Mouse (Mus musculus): ENCODE results near the gene Ckap2l.

The Ckap2l gene

DNA sequence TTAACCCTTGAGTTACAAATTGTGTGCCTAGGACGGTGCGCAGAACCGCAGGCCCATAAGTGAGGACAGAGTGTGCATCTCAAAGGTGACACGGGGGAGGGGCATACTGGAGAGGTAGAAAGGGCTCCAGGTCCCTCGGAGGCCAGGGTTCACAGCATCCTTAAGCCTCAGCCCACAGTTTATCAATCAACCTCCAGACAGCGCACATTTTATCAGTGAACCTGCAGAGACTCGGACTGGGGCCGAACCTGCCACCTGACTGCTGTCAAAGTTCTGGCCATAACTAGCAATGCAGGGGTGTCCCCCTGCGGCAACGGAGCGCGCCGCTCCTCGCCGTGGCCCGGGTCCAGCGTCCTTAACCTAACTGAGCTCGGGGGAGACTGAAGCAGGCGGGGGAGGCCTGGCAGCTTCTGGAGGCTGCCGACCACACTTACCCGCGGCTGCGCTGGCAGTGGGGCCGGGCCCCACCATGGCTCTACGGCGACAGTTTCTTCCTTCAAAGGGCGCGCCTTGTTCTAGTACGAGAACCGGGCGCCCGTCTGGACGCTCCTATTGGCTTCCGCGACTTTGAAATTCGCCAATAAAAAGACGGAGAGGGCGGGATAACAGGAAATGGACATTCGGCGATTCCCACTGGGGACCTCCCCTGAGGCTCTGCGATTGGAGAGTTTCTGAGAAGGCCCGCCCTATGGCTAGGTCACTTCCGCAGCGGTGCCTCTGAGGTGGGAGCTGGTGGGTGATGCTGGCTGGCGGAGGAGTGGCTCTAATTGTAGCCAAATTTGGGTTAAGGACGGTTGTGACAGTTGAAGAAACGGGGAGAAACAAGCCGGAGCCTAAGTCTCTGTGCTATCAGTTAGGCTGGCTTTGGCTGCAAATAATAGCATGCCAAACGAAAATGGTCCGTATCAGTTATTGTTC, at the start of gene Ckap2l:
Gene Ckap2l, minus strand, starts transcription at position 542 of the 918 bp plus-strand sequence.
- DNase-seq (ENCODE audit: extremely low spot score): peak; percentile 97

DNA sequence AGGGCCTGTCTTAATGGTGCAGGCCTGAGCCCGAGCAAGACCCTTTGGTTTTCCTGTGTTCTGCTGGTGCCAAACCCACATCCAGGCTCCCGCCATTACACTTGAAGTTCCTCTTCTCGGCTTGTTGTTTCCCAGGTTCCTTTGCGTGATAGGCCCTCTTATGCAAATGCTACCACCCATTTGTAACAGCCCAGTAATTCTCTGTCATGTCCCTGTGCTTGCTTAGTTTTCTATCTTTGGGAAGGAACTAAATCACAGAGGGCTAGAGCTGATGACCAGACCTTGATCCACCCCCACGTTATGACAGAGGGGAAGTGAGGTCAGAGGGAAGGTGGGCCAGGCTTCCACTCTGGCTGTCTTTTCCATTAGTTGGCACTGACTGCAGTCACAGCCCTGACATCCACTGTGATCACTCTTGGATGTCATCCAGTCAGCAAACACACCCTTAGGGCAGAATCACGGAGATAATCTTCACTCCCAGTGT, 41.2 kb upstream of the Ckap2l start:
- no peak for DNase-seq (ENCODE audit: extremely low spot score)

DNA sequence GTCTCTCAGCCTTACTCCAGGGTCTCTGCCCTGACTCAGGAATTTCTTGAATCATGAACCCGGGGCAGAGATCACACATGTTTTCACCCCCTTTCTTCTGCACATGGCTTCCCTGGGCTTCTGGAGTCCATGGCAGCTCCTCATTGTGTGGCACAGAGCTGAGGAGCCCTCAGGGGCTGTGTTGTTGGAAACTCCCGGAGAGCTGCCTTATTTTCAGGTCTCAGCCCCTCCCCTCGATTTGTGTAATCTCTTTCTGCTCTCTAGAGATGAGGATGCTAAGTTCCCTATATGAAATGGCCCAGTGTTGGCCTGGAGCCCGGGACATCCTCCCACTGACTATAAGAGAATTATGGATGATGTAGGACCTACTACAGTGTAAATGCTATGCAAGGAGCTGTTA, 36.5 kb upstream of the Ckap2l start:
- no peak for DNase-seq (ENCODE audit: extremely low spot score)

DNA sequence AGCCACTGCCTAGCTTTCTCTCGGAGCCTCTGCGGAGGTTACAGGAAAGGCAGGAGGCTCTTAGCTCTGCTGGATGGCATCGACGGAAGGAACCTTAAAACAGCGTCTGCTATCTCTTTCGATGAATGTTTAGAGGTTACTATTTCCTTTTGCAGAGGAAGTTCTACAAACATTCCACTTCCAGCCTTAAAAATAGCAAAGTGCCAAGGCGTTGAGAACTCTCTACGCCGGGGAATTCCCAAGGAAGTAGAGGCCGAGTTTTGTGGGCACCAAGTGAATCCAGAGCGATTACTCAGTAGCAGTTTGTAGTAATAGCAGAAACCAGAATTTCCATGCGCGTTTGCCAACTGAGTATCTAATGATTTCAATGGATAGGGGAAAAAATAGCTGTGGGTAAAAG, 33.5 kb upstream of the Ckap2l start:
- no peak for DNase-seq (ENCODE audit: extremely low spot score)

DNA sequence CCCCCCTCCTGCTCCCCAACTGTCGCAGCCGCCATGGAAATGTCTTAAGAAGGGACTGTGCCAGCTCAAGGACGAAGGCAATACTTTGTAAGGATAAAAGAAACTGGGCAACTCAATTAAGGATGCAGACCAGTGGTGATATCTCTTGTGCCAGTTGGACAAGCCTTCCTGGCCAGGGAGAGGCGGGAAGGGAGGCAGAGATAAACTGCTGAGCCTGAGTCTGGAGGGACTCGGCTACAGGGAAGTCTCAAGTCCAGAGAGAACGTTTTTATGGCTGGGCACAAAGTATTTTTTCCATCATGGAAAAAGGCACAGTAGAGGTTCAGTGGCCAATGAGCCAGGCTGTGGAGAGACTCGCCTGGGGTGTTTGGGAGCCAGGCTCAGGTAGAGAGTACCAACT, 33.0 kb upstream of the Ckap2l start:
- no peak for DNase-seq (ENCODE audit: extremely low spot score)

DNA sequence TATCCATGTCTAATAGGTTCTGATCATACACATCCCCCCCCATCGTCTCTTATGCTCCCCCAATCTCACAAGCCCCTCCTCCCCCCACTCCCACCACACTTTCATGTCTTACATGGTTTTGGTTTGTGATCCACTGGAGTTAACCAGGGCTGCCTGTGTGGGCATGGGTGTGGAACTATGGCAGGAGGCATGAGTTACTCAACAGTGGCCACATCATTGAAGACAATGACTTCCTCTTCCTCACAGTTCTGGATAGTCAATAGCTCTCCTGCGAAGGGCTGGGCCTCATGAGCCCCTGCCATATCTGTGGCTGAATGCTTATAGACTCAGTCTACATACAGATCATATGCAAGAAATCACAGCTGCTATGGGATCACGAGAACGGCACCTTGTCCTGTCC, 31.2 kb upstream of the Ckap2l start:
- no peak for DNase-seq (ENCODE audit: extremely low spot score)

DNA sequence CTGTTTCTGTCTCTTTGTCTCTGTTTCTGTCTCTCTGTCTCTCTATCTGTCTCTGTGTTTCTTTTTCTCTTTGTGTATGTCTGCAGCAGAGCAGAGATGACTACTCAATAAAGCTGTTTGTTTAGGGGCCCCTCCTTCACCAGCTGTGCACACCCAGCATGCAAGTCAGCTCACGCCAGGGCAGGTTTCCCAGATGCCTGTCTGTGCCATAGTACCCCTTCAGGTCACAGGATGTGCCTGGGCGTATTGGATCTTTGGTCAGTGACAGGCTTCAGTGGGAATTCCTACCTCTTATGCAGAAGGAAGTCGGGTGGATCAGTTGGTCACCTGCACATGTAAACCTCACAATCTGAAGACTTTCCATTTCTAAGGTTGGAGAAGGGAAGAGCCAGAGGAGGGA, 27.2 kb upstream of the Ckap2l start:
- DNase-seq (ENCODE audit: extremely low spot score): no peak

DNA sequence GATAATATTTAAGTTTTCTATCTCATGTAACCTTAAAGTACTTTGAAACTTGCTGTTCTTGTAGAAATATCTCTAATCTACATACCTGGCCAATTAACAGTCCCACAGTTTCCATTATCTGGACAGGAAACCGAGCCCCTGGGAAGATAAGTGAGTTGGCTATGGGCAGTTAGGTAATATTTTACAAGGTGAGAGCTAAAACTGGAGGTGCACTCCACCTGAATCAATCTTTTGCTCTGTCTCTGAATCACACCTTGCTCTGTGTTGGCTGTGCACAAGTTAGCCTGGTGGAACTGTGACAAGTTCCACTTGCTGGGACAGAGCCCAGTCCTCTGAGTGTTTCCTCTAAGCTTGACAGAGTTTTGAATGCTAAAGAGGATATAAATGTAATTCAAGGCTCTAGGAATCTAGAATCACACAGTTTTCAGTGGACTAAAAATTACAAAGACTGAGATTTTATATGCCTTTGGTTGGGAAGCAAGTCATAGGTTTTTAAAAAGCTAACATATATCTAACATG, 25.2 kb upstream of the Ckap2l start:
- DNase-seq (ENCODE audit: extremely low spot score): no peak

DNA sequence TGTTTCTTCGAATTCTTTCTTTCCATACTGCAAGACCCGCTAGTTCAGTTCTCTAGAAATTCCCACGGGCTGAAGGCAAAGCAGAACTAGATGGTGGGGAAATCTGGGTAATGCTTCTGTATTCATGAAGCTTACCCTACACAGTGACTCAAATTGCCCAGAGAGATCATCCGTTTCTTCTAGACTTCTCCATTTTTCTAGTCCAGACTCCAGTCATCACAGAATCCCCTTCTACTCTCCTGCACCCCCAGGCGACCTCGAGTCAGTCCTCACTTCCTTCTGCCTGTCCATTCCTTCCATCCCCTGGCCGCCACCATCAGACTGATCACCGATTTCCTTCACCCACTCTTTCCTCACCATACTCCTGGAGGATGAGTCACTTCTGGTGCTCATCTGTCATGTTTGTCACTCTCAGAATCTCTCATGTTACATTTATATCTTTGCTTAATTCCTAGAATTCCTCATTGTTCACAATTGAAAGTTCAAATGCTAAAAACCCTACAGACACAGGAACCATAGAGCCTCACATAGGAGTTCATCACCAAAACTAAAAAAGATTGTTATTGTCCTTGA, 23.1 kb upstream of the Ckap2l start:
- DNase-seq (ENCODE audit: extremely low spot score): no peak

DNA sequence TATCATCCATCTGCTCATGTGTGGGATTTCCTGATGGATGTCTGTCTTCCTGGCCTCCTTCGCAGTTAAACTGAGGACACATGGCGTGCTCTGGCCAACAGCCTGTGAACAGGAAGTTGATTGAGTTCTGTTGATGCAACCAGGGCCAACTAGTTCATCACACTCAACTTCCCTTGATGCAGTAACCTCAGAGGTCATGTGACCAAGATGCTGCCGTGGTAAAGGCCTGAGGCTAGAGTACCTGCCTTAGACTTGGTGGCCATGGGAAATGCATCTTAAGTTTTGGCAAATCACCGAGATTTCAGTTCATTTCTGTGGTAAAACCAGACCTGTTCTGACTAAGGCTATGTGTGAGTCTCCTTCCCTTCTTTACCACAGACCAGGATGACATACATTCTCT, 18.8 kb upstream of the Ckap2l start:
- no peak for DNase-seq (ENCODE audit: extremely low spot score)

DNA sequence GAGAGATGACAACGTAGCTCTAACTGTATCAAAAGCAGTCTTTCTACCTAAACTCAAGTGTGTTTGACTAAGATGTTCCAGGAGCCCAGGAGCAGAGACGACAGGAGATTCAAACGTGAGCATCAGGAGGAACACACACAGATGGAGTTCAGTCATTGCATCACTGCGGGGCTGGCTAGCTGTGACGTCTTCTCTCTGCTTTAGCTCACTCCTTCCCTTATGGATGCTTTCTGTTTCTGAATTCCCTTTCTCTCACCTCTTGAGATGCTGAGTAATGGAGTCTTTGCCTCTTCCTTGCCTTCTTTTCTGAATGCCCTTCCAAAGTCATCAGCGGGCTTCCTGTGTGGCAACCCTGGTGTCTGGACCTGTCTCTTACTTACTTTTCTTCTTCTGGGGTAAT, 17.9 kb upstream of the Ckap2l start:
- DNase-seq (ENCODE audit: extremely low spot score): no peak

DNA sequence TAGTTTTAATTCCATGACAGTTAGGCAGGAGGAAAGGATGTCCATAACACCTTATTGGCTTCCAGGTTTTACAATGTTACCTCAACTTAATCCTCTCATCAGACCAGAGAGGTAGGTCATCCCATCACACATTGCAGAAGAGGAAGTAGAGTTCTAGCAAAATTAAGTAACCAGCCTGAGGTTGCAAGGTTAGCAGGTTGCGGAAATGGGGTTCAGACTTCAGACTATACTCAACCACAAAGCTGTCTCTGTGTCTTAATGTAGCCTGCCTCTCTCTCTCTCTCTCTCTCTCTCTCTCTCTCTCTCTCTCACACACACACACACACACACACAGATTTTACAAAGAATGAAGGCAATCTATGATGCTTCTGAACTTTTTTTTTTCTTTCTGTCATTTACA, 16.9 kb upstream of the Ckap2l start:
- no peak for DNase-seq (ENCODE audit: extremely low spot score)

DNA sequence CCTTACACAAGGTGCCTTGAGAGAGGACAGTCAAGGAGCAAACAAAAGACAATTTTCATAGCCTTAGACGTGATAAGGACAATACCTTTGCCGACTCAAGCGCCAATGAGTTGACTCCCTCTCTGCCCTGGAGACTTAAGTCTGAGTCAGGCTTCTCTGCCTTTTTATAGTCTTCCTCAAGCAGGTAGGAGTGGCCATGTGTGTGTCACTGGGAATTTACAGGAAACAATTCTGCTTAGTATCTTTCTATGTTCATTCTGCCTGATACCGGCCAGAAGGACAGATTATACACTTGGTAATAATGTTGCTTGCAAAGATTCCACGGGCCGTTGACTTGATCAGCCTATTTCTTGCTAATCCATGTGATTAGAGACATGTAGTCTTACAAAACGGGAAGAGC, 12.8 kb upstream of the Ckap2l start, which contains the start of gene Il1a:
Gene Il1a, minus strand, starts transcription at position 137 of the 400 bp plus-strand sequence.
- no peak for DNase-seq (ENCODE audit: extremely low spot score)

DNA sequence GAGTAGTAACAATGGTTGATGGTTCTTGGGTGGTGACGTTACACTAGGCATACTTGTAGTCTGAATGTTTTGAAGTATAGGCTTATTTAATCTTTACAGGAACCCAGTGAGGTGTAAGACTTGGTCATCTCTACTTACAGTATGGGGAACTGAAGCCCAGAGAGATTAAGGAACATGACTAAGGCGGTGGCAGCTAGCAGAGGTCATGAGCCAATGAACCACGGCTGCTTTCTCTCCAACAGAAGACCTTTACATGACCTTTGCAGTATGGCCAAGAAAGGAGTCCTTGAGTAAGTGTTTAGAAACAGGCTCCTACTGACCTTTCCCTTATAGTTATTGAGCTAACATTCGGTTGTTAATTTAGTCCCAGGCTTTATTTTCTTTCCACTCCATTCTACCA, 9.0 kb upstream of the Ckap2l start:
- DNase-seq (ENCODE audit: extremely low spot score): no peak

DNA sequence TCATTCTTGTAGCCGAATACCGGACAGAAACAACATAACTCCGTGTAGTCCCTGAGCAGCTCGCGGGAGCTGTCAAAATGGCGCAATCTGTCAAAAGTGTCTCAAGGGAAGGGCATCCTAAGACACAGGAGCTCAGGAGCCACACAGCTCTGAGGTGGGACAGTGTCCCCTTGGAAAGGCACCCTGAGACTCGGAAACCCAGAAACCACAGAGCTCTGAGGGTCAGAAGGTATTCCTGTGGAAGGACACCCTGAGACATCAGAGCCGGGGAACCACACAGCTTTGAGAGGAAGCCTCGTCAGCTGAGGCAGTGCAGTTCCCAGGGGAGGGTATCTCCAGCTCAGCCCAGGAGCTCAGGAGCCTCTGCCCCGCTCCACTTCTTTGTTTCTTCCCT, 574 bp upstream of the Ckap2l start:
- no peak for DNase-seq (ENCODE audit: extremely low spot score)

DNA sequence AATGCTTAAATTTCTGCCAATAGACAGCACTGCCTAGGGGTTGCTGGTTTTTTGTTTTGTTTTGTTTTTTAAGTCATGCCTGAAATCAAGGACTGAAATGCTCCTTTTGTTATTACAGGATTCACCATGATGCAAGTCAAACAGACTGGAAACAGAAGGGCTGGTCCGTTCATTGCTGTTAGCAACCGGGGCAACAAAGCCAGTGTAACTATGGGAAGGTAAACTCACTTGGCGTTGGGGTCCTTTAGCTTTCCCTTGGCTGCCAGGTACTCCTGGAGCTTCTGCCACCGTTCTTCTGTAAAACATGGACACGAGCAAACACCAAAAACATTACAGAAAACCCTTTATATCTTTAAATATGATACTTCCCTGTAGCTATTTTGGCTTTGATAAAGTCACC, 926 bp downstream of the Ckap2l start:
- DNase-seq (ENCODE audit: extremely low spot score): no peak

DNA sequence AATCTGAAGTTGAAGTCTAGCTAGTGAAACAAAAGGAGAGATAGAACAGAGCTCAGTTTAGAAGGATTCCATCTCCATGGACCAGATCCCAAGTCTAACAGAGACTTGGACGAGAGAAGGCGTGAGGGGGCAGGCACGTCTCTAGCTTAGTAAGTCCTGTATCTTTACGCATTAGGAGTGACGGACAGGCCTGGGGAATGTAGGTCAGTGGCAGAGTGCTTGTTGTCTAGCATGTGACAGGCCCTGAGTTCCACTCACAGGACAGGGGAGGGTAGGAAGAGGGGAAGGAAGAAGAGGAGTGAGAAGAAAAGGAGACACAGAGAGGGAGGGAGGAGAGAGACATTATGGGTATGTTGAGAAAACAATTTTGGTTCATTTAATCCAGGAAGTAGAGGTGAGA, 1.9 kb downstream of the Ckap2l start:
- DNase-seq (ENCODE audit: extremely low spot score): no peak

DNA sequence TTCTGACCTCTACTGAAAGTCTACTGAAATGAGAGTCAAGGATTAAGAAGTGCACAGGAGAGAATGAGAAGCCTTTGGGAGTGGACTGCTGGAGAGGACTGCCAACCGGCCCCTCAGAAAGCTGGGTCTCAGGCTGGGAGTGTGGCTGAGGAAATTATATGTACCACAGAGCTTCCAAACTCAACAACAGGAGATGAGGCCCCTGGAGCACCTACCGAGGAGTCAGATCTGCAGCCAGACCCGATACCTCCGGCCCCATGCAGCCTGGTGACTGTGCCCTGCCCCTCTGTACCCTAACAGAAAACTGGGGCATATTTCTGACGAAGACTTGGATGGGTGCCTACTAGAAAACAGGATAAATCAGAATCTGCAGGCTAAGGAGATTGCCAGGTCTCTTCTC, 23.2 kb downstream of the Ckap2l start:
- DNase-seq (ENCODE audit: extremely low spot score): no peak

DNA sequence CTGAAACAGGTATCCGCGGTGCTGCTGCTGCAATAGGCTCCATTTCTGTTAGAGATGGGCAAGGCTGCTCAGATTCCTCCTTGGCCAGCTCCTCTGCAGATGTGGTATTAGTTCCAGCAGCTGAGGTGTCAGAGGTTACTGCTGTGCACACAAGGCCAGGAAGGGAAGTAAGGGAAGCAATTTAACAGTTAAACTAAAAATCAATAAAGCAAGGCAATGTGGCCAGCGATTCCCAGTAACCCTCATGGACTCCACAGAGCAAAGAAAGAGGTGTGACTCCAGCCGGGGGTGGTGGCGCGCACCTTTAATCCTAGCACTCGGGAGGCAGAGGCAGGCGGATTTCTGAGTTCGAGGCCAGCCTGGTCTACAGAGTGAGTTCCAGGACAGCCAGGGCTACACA, 26.4 kb downstream of the Ckap2l start:
- DNase-seq (ENCODE audit: extremely low spot score): no peak

DNA sequence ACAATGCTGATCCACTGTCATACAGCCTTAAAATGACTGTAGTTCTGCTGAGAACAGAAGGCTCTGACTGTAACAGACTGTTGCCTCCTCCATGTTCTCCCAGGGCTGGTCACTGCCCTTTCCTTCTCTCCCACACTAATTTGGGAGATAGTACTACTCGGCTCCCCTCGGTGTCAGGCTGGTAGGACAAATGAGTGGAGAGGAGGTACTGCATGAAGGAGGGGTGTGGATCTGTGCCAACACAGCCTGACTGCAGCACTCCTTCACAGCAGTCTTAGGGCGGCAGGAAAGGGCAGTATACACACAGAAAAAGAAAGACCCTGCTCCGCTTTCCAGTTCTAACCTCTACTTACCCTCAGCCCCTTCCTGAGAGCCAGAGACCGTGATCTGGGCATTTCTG, 27.0 kb downstream of the Ckap2l start:
- no peak for DNase-seq (ENCODE audit: extremely low spot score)

DNA sequence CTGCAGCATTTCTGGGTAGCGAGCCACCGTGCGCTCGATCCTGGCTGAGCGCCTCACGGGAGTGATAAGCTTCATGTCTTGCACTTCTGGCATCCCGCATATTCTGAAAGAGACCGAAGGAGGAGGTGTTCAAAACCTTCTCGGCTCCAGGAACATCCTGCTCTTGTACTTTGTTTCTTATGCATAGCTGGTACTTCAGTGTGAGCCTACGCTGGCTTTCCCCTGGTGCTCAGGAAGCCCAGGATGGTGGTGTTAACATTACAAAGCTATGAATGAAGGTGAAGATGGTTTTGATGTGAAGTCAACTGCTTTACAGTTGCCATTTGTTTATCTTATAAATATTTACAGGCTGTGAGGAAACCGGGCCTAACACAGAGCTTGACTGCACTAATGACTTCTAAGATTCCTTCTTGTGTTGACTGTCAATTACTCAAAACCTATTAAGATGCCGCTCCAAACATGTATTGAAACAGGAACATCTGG, 27.8 kb downstream of the Ckap2l start:
- no peak for DNase-seq (ENCODE audit: extremely low spot score)

DNA sequence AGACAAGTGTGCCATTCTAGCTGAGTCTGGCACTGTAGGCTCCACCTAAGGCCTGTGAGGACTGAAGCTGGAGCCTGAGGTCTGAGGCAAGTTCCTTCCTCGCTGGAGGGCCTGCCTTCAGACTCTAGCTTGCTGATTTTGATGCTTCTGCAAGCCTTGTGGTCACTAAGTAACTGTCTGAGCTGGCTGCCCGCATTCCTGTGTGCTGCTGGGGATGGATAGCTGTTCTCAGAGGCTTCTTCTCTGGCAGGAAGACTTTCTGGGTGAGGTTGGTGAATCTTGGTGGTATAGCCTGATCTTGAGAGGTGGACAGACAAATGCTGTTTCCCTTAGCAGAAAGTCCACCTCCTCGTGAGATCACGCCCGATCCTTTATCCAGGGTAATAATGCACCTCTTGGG, 29.3 kb downstream of the Ckap2l start:
- DNase-seq (ENCODE audit: extremely low spot score): no peak

DNA sequence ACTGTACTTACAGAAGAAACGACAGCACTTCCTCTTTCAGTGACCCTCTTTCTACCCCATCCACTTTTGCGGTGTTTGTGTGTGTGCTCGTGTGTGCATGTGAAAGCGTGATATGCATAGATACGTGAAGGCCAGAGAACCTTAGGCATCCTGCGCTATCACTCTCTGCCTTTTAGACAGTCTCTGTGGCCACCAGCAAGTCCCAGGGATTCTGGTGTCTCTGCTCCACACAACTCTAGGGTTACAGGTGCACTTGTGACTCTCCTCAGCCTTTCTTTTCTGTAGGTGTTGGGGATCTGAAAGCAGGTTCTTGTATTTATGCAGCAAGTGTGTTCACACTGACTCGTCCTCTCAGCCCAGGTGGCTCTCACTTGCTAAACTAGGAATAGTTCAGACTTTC, 31.7 kb downstream of the Ckap2l start:
- no peak for DNase-seq (ENCODE audit: extremely low spot score)
